8 mouse cellular contexts compared by ENCODE assay signal in genomic region chr15:97785731-97786411, GRCm38 (mm10). TPM values are rescaled to one million over a fixed set of nuclear protein-coding genes. Genes with fewer than 3 reads are reported as not detected.
DNase-seq lines count a peak whose midpoint lies in the region; ATAC-seq and TF ChIP-seq lines count a peak whose summit lies in the region.
"Had no signal": no experiment of that assay in that cellular context is flagged by ENCODE, and none has a peak within 500 bp of the region (broad histone marks: within the 10 kb centered on the region; RNA-seq: fewer than 3 reads in every experiment).

No protein-coding gene starts in this region.

- H3K36me3 ChIP-seq in heart, embryonic 12.5 days = peaks cover 14% of the 10 kb centered on the region
- H3K36me3 ChIP-seq in lung, embryonic 14.5 days (ENCODE audit: insufficient read depth) = peaks cover 4% of the 10 kb centered on the region; the same call in 1 of the 2 replicates

- H3K4me1 ChIP-seq in bone marrow, adult 2 months (ENCODE audit: control insufficient read depth, insufficient read depth, low read length) = peaks cover 10% of the 10 kb centered on the region
- peaks cover 30% of the 10 kb centered on the region for H3K4me1 ChIP-seq in heart, embryonic 12.5 days (replicated peaks)
- peaks cover 6% of the 10 kb centered on the region for H3K4me1 ChIP-seq in lung, embryonic 14.5 days (ENCODE audit: insufficient read depth)

- H3K4me3 ChIP-seq in bone marrow, adult 2 months (replicated peaks; ENCODE audit: control insufficient read depth, low read depth, low read length) = peak overlapping the region; percentile 37
- H3K4me3 ChIP-seq in heart, embryonic 12.5 days = no peak overlapping the region
- H3K4me3 ChIP-seq in lung, embryonic 14.5 days (ENCODE audit: low read depth, low read length) = no peak overlapping the region

- H3K27ac ChIP-seq in bone marrow, adult 2 months (ENCODE audit: control insufficient read depth, insufficient read depth, low read depth, low read length, poor library complexity) = peak overlapping the region; percentile 72
- H3K27ac ChIP-seq in heart, embryonic 12.5 days (ENCODE audit: poor library complexity, severe bottlenecking) = peak overlapping the region; percentile 14; the same call in 1 of the 2 replicates
- no peak overlapping the region; the same call in 1 of the 2 replicates for H3K27ac ChIP-seq in lung, embryonic 14.5 days (ENCODE audit: low read depth)

- no peak overlapping the region for H3K9ac ChIP-seq in heart, embryonic 12.5 days
- no peak overlapping the region for H3K9ac ChIP-seq in lung, embryonic 14.5 days

- no peak for TF ChIP-seq CTCF in bone marrow, adult 2 months (IDR thresholded peaks at IDR 0.05; ENCODE audit: control insufficient read depth, insufficient read depth, low read length)
- TF ChIP-seq CTCF in lung, embryonic 14.5 days (IDR thresholded peaks at IDR 0.05; ENCODE audit: low read depth) = no peak

- peak; percentile 74 for DNase-seq in layer of hippocampus, adult 9-11 months
- no peak for DNase-seq in layer of hippocampus, adult 9-10 months (ENCODE audit: low spot score)
- DNase-seq in lung, embryonic 14.5 days = no peak
- DNase-seq in frontal cortex, postnatal 25 days (ENCODE audit: low spot score in 2 of 2) = no peak
- no peak for DNase-seq in right cerebral cortex, postnatal 14 days

- WGBS in bone marrow, adult 2 months = 26% methylated on average over 9 of the region's 9 CpGs
- WGBS in heart, embryonic 12.5 days = 70% methylated on average over 9 of the region's 9 CpGs
- 71% methylated on average over 9 of the region's 9 CpGs for WGBS in lung, embryonic 14.5 days

- 0 out of 2 replicates have a peak overlapping the region, but pooled peaks have one; percentile 93 for H3K4me2 ChIP-seq in heart, embryonic 12.5 days
- peak overlapping the region; percentile 7; the same call in 1 of the 2 replicates for H3K4me2 ChIP-seq in lung, embryonic 14.5 days

- peak; percentile 50 for ATAC-seq in heart, embryonic 12.5 days (ENCODE audit: insufficient number of reproducible peaks, low FRiP score)
- ATAC-seq in lung, embryonic 14.5 days (ENCODE audit: insufficient read depth) = no peak

- no peaks in the 10 kb centered on the region for H3K9me3 ChIP-seq in heart, embryonic 12.5 days (replicated peaks)
- no peaks in the 10 kb centered on the region for H3K9me3 ChIP-seq in lung, embryonic 14.5 days (ENCODE audit: low read depth, low read length)

- TF ChIP-seq POLR2A in bone marrow, adult 2 months (IDR thresholded peaks at IDR 0.05; ENCODE audit: borderline replicate concordance, control insufficient read depth, low read depth, low read length) = peak; percentile 74

- H3K27me3 ChIP-seq in heart, embryonic 12.5 days (replicated peaks) = no peaks in the 10 kb centered on the region
- 0 out of 2 replicates have a peak, but pooled peaks cover 3% of the 10 kb centered on the region for H3K27me3 ChIP-seq in lung, embryonic 14.5 days (ENCODE audit: insufficient read depth, low read length)

RNA-seq across cellular contexts. Expression of gene Slc48a1, which starts 7.6 kb away (rescaled TPM):
- 62.3 and 67.5 TPM in 2 replicates for polyA plus RNA-seq in bone marrow, adult 2 months (2011; ENCODE audit: insufficient read depth, insufficient read length, low replicate concordance, missing spikeins)
- polyA plus RNA-seq in heart, embryonic 12.5 days (2016; fragmentation: Nextera tagmentation; extraction: Ambion mirVana) = 52.9 and 55.0 TPM in 2 replicates
- 25.3 and 32.7 TPM in 2 replicates for polyA plus RNA-seq in lung, embryonic 14.5 days (2014; fragmentation: Nextera tagmentation; extraction: Ambion mirVana)

RNA-seq across cellular contexts. Expression of gene Rapgef3, which starts 18.1 kb away (rescaled TPM):
- 15.3 and 17.0 TPM in 2 replicates for polyA plus RNA-seq in bone marrow, adult 2 months (2011; ENCODE audit: insufficient read depth, insufficient read length, low replicate concordance, missing spikeins)
- 22.0 and 22.9 TPM in 2 replicates for polyA plus RNA-seq in heart, embryonic 12.5 days (2016; fragmentation: Nextera tagmentation; extraction: Ambion mirVana)
- polyA plus RNA-seq in lung, embryonic 14.5 days (2014; fragmentation: Nextera tagmentation; extraction: Ambion mirVana) = 14.3 and 17.5 TPM in 2 replicates

RNA-seq across cellular contexts. Expression of gene Endou, which starts 54.7 kb away (rescaled TPM):
- polyA plus RNA-seq in bone marrow, adult 2 months (2011; ENCODE audit: insufficient read depth, insufficient read length, low replicate concordance, missing spikeins) = 2.3 and 7.3 TPM in 2 replicates
- polyA plus RNA-seq in heart, embryonic 12.5 days (2016; fragmentation: Nextera tagmentation; extraction: Ambion mirVana) = 0.14 and 0.15 TPM in 2 replicates
- 0.20 TPM in 1 of 2 replicates, not detected in the other for polyA plus RNA-seq in lung, embryonic 14.5 days (2014; fragmentation: Nextera tagmentation; extraction: Ambion mirVana)
- polyA plus RNA-seq: embryonic facial prominence, embryonic 11.5 days had no signal

RNA-seq across cellular contexts. Expression of gene Hdac7, which starts 58.4 kb away (rescaled TPM):
- polyA plus RNA-seq in bone marrow, adult 2 months (2011; ENCODE audit: insufficient read depth, insufficient read length, low replicate concordance, missing spikeins) = 34.1 and 37.8 TPM in 2 replicates
- polyA plus RNA-seq in heart, embryonic 12.5 days (2016; fragmentation: Nextera tagmentation; extraction: Ambion mirVana) = 27.4 and 27.8 TPM in 2 replicates
- polyA plus RNA-seq in lung, embryonic 14.5 days (2014; fragmentation: Nextera tagmentation; extraction: Ambion mirVana) = 43.8 and 51.2 TPM in 2 replicates
